Mouse (Mus musculus): ENCODE measurements at regions not wholly inside any gene's neighbourhood (a gene's known extent, or its start where the extent isn't known, plus 50 kb on each side); places are given as distances from the start of the nearest gene placed in this dataset.

DNA sequence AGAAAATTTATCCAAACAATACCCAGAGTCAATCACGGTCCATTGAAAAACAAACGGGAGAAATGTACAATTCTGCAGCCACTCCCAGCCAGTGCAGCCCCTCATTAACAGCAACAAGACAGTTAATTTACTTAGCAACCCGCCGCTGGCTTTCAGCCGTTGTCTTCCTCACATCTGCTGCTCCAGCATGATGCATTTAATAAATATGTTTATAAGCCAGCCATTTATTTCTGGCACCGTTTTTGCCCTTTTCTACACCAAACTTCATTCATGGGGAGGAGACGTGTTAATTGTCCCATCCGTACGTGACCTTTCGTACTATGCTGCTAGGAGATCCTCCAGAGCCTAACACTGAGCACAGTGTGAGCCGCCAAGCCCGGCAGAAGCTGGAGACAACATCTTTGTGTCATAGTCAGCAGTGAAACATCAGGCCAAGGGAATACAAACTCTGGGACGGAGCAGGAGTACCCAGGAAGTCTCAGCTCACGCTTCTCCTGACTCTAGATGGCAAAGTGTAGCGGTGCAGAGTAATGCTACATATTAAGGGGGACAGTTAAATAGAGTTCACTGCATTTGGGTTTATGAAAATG, 97.9 kb downstream of the Rpap3 start:
- Histone ChIP-seq H3K79me2 (replicated peaks; ENCODE audit: control insufficient read depth, extremely low read depth, insufficient read depth, poor library complexity, severe bottlenecking) (no peaks in the 10 kb centered on the region), H3K4me2 (ENCODE audit: insufficient read depth, low read depth, poor library complexity, severe bottlenecking) (no peak overlapping the region), H3K4me1 (ENCODE audit: control insufficient read depth in 1 of 2, insufficient read depth in 2 of 2) (no peaks in the 10 kb centered on the region; a peak in 1 of 4 replicates), H3K27ac (ENCODE audit: insufficient read depth, low read depth) (no peak overlapping the region), H3K4me3 (replicated peaks in 1 of 3; ENCODE audit: low read depth in 2 of 3, low read length in 2 of 3, poor library complexity in 1 of 3) (no peak overlapping the region), H3K27me3 (replicated peaks) (no peaks in the 10 kb centered on the region), H3K9ac (ENCODE audit: insufficient read depth, low read depth) (no peak overlapping the region), H3K36me3 (replicated peaks in 1 of 2; ENCODE audit: control insufficient read depth in 1 of 2, insufficient read depth in 1 of 2, low read length in 1 of 2) (no peaks in the 10 kb centered on the region), H3K9me3 (replicated peaks; ENCODE audit: low read length) (no peaks in the 10 kb centered on the region)
- no peak for TF ChIP-seq CHD1 (IDR thresholded peaks at IDR 0.05; ENCODE audit: low read depth, low read length)
- no peak for TF ChIP-seq MAFK (IDR thresholded peaks at IDR 0.05; ENCODE audit: insufficient replicate concordance, low read length)
- no peak for TF ChIP-seq MXI1 (IDR thresholded peaks at IDR 0.05; ENCODE audit: low read depth, low read length)
- TF ChIP-seq KAT2A (IDR thresholded peaks at IDR 0.05; ENCODE audit: insufficient replicate concordance, low read length), result no peak
- no peak for TF ChIP-seq RAD21 (IDR thresholded peaks at IDR 0.05; ENCODE audit: low read depth, low read length)
- no peak for TF ChIP-seq ELF1 (IDR thresholded peaks at IDR 0.05; ENCODE audit: low read depth, low read length)
- TF ChIP-seq ZMIZ1 (IDR thresholded peaks at IDR 0.05; ENCODE audit: low read depth, low read length), result no peak
- TF ChIP-seq MEF2A (IDR thresholded peaks at IDR 0.05; ENCODE audit: borderline replicate concordance, low read depth, low read length), result no peak
- no peak for TF ChIP-seq HCFC1 (IDR thresholded peaks at IDR 0.05; ENCODE audit: low read depth, low read length)
- TF ChIP-seq PAX5 (IDR thresholded peaks at IDR 0.05; ENCODE audit: low read length), result no peak
- TF ChIP-seq POLR2A (IDR thresholded peaks at IDR 0.05; ENCODE audit: low read depth, low read length), result no peak
- no peak for TF ChIP-seq UBTF (IDR thresholded peaks at IDR 0.05; ENCODE audit: low read depth, low read length)
- TF ChIP-seq USF1 (IDR thresholded peaks at IDR 0.05; ENCODE audit: low read depth, low read length), result no peak
- no peak for TF ChIP-seq CHD2 (IDR thresholded peaks at IDR 0.05; ENCODE audit: low read length)
- dilution Hi-C loops (cut with MboI; ENCODE audit: extremely low pct_ligation_motif_present, extremely low pct_unique_long_range_greater_than_20kb, low sequenced_read_pairs), result no loop called here
- in situ Hi-C loops (cut with MboI; ENCODE audit: low pct_ligation_motif_present, low pct_unique_long_range_greater_than_20kb, low sequenced_read_pairs), result loop anchor here (10.0 kb wide), 1 partner anchor 413 kb away; no protein-coding TSS in a partner anchor
- DNase-seq (ENCODE audit: extremely low read depth), result no peak

DNA sequence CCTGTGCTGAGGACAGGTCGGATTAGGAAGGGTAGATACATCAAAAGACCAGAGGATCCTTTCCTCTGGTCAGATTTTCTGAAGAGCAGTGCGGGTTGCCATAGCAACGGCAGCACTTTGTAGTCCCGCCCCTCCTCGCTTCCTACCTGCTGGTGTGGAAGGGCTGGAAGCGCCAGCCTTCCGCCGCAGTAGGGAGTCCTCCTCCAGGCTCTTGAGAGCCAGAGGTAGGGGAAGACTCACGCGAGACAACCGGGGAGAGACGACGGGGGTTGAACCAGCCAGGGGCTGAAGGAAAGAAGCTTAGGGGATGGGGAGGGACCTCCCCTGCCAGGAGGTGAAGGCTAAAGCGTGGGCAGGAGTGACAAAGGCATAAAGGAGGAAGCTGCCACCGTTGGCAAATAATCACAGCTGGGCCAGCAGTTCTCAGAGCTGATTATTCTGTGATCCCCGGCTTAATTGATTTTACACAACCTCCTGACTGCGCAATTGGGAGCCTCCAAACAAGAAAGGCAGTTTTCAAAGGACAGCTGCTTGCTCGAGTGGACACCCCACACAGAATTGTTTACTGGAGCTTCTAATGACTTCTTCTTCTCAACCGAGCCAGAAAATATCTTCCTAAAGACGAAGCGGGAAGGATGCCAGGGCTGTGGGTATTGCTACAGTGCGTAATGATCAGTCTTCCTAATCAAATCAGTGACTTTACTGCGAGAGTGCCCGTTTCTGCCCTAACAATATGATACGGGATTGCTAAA, 98.8 kb downstream of the Rpap3 start:
- Histone ChIP-seq H3K27me3 (replicated peaks) (no peaks in the 10 kb centered on the region), H3K9ac (ENCODE audit: insufficient read depth, low read depth) (no peak overlapping the region), H3K27ac (ENCODE audit: insufficient read depth, low read depth) (no peak overlapping the region), H3K79me2 (replicated peaks; ENCODE audit: control insufficient read depth, extremely low read depth, insufficient read depth, poor library complexity, severe bottlenecking) (no peaks in the 10 kb centered on the region), H3K4me3 (replicated peaks in 1 of 3; ENCODE audit: low read depth in 2 of 3, low read length in 2 of 3, poor library complexity in 1 of 3) (no peak overlapping the region), H3K36me3 (replicated peaks in 1 of 2; ENCODE audit: control insufficient read depth in 1 of 2, insufficient read depth in 1 of 2, low read length in 1 of 2) (no peaks in the 10 kb centered on the region), H3K4me2 (ENCODE audit: insufficient read depth, low read depth, poor library complexity, severe bottlenecking) (no peak overlapping the region), H3K4me1 (ENCODE audit: control insufficient read depth in 1 of 2, insufficient read depth in 2 of 2) (peaks cover 0 to 1% of the 10 kb centered on the region in 2 experiments; a peak in 3 of 4 replicates), H3K9me3 (replicated peaks; ENCODE audit: low read length) (no peaks in the 10 kb centered on the region)
- no peak for DNase-seq (ENCODE audit: extremely low read depth)
- TF ChIP-seq NRF1 (IDR thresholded peaks at IDR 0.05; ENCODE audit: low read depth, low read length), result no peak
- no peak for TF ChIP-seq POLR2AphosphoS2 (IDR thresholded peaks at IDR 0.05; ENCODE audit: low read depth, low read length)
- no peak for TF ChIP-seq TBP (conservative IDR thresholded peaks at IDR 0.05; ENCODE audit: low read depth, low read length)
- no peak for TF ChIP-seq GABPA (IDR thresholded peaks at IDR 0.05; ENCODE audit: insufficient replicate concordance, low read depth, low read length)
- no peak for TF ChIP-seq ZMIZ1 (IDR thresholded peaks at IDR 0.05; ENCODE audit: low read depth, low read length)
- TF ChIP-seq POLR2A (IDR thresholded peaks at IDR 0.05; ENCODE audit: low read depth, low read length), result no peak
- in situ Hi-C loops (cut with MboI; ENCODE audit: low pct_ligation_motif_present, low pct_unique_long_range_greater_than_20kb, low sequenced_read_pairs) (loop anchor here (10.0 kb wide), 1 partner anchor 412 kb away; no protein-coding TSS in a partner anchor), dilution Hi-C loops (cut with MboI; ENCODE audit: extremely low pct_ligation_motif_present, extremely low pct_unique_long_range_greater_than_20kb, low sequenced_read_pairs) (no loop called here)
